Mouse (Mus musculus) midbrain, embryonic 16.5 days (tissue): ENCODE data around the gene Gm21987. TPM values are rescaled to one million over a fixed set of nuclear protein-coding genes. Genes with fewer than 3 reads are reported as not detected.

Experiments
- ATAC-seq: fragments of 200-750 bp; cut with Nextera tagmentation; 2 replicates; pipeline ENCODE4 v1.8.0; 2017; ENCODE audit warnings: moderate TSS enrichment
- H3K27ac ChIP-seq: fragments of 300-500 bp; sonication (generic); 2 replicates; pipeline ENCODE4 v1.5.1; 2014; ENCODE audit warnings: mild to moderate bottlenecking, low read length, mixed read lengths
- H3K27me3 ChIP-seq: fragments of 300-500 bp; sonication (generic); 2 replicates; pipeline ENCODE4 v1.6.1; 2014; ENCODE audit warnings: low read depth, low read length, mixed read lengths; ENCODE audit not compliant: control insufficient read depth, insufficient read depth
- H3K36me3 ChIP-seq: fragments of 300-500 bp; sonication (generic); 2 replicates; pipeline ENCODE4 v1.6.1; 2014; ENCODE audit warnings: mild to moderate bottlenecking, low read length, moderate library complexity, mixed read lengths; ENCODE audit not compliant: control insufficient read depth, insufficient read depth
- H3K4me1 ChIP-seq: fragments of 300-500 bp; sonication (generic); 2 replicates; pipeline ENCODE4 v1.6.1; 2014; ENCODE audit warnings: mild to moderate bottlenecking, low read length, mixed read lengths; ENCODE audit not compliant: control insufficient read depth, insufficient read depth
- H3K4me2 ChIP-seq: fragments of 300-500 bp; sonication (generic); 2 replicates; pipeline ENCODE4 v1.6.1; 2014; ENCODE audit warnings: mild to moderate bottlenecking, low read length, mixed read lengths
- H3K4me3 ChIP-seq: fragments of 300-500 bp; sonication (generic); 2 replicates; pipeline ENCODE4 v1.5.1; 2014; ENCODE audit warnings: low read depth, mild to moderate bottlenecking, low read length, moderate library complexity, mixed read lengths
- H3K9ac ChIP-seq: fragments of 300-500 bp; sonication (generic); 2 replicates; pipeline ENCODE4 v1.6.1; 2014; ENCODE audit warnings: low read depth, low read length, mixed read lengths
- H3K9me3 ChIP-seq: fragments of 300-500 bp; sonication (generic); replicated peaks from 2 replicates; pipeline ENCODE4 v1.6.1; 2014; ENCODE audit warnings: mild to moderate bottlenecking, low read length, mixed read lengths; ENCODE audit not compliant: control insufficient read depth, poor library complexity, severe bottlenecking
- WGBS: fragments of 180-500 bp; shearing (Covaris S2); extraction: QIAGEN DNeasy Blood & Tissue Kit; methylation state at CpG from one replicate; pipeline ENCODE4 v1.1.7; 2014; 5-methylcytosine and 5-hydroxymethylcytosine counted together
- polyA plus RNA-seq: library from polyadenylated mRNA; unstranded; fragments of >200 nt; fragmentation: Nextera tagmentation; extraction: Ambion mirVana; gene quantifications from 2 replicates; pipeline ENCODE4 v1.2.1, GENCODE M21; 2015

Gm21987 gene
- polyA plus RNA-seq, 1 experiment from 2014 or later = not detected

DNA sequence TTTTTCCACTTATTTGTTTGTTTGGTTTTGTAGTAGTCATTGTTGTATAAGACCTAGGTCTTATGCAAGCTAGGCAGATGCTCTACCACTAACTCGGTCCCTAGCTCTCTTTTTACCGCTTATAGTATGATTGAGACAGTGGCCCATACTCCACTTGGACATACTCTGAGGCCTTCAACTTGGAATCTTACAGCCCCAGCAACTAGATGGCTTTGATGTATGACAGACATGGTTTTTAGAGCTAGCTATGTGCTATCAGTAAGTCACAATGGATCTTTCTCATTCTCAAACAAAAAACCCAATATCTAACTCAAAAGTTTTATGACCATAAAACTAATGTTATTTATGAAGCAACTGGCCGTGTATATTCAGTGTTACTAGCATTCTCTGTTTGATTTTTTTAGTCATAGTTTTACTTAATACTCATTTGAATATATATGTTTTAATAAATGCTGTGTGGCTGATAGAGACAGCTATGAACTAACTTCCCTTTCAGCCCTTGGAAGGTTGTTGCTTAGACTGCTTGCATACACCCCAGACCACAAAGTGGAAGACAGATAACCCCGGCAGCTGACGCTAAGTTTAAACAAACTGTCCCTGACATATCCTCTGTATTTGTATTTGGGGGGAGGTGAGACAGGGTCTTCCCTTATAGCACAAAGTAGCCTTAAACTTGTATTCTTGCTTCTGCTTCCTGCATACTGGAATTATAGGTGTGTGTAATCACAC lies 7.5 kb downstream of the Gm21987 start:
- Histone ChIP-seq H3K9ac (no peak overlapping the region), H3K4me2 (no peak overlapping the region), H3K4me3 (no peak overlapping the region), H3K27me3 (no peaks in the 10 kb centered on the region), H3K27ac (no peak overlapping the region), H3K36me3 (peaks cover 3% of the 10 kb centered on the region), H3K4me1 (no peaks in the 10 kb centered on the region), H3K9me3 (no peaks in the 10 kb centered on the region)
- ATAC-seq = no peak
- WGBS = 93% methylated on average over 5 of the region's 5 CpGs

GRCm38 (mm10) chr16:38358256-38358812 lies 11.5 kb downstream of the Gm21987 start:
- WGBS = 92% methylated on average over 6 of the region's 6 CpGs
- H3K27me3 ChIP-seq = no peaks in the 10 kb centered on the region
- H3K4me1 ChIP-seq = no peaks in the 10 kb centered on the region

GRCm38 (mm10) chr16:38359241-38359640 lies 12.4 kb downstream of the Gm21987 start:
- Histone ChIP-seq H3K27ac (no peak overlapping the region), H3K9me3 (no peaks in the 10 kb centered on the region), H3K4me1 (no peaks in the 10 kb centered on the region), H3K9ac (no peak overlapping the region), H3K4me3 (no peak overlapping the region), H3K27me3 (no peaks in the 10 kb centered on the region), H3K36me3 (no peaks in the 10 kb centered on the region), H3K4me2 (no peak overlapping the region)
- no peak for ATAC-seq
- WGBS = 94% methylated on average over 2 of the region's 2 CpGs

More at GRCm38 (mm10) chr16:38358256-38358812, 11.5 kb downstream of the Gm21987 start:
- H3K9ac ChIP-seq = no peak overlapping the region
- H3K36me3 ChIP-seq = no peaks in the 10 kb centered on the region
- no peaks in the 10 kb centered on the region for H3K9me3 ChIP-seq
- H3K4me2 ChIP-seq = no peak overlapping the region
- ATAC-seq = no peak
- H3K27ac ChIP-seq = no peak overlapping the region
- no peak overlapping the region for H3K4me3 ChIP-seq

DNA sequence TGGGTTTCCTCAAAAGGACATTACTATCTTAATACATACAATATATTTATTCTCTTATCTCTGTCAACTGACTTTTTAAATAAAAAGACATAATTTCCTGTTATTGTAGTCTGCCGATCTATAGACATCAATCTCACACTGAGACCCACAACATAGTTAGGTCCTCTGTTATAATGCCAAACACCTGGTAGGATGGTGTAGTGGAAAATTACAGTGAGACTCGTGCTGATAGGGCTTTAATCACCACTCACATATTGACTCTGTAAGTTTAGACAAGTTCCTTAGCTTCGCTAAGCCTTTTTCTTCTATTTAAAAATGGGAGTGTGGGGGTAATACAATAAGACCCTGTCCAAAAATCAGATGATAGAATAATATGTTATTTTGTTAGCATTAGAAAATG lies 13.0 kb downstream of the Gm21987 start:
- no peaks in the 10 kb centered on the region for H3K36me3 ChIP-seq
- H3K9ac ChIP-seq = no peak overlapping the region
- no peak overlapping the region for H3K4me3 ChIP-seq
- no peaks in the 10 kb centered on the region for H3K9me3 ChIP-seq
- H3K27me3 ChIP-seq = no peaks in the 10 kb centered on the region
- H3K4me2 ChIP-seq = no peak overlapping the region
- no peaks in the 10 kb centered on the region for H3K4me1 ChIP-seq
- no peak for ATAC-seq
- WGBS = 82% methylated on average over 3 of the region's 3 CpGs
- H3K27ac ChIP-seq = no peak overlapping the region

DNA sequence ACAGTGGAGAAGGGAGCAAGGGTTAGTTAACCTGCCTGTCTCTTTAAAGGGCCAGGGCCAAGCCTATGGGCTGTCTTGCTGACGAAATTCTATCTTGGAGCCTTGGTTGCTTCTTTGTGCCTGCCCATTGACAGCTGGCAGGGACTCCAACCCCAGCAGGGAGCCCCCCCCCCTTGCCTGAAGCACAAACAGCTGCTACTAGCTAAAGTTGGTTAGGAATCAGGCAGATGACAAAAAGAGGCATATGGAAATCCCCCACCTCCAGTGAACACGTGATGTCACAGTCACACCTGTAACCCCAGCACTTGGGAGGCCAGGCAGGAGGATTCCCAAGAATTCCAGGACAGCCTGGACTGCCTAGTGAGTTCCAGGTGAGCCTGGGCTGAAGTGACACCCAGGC lies 13.5 kb downstream of the Gm21987 start:
- Histone ChIP-seq H3K4me3 (no peak overlapping the region), H3K4me2 (no peak overlapping the region), H3K27me3 (no peaks in the 10 kb centered on the region), H3K27ac (no peak overlapping the region), H3K9ac (no peak overlapping the region), H3K36me3 (no peaks in the 10 kb centered on the region), H3K9me3 (no peaks in the 10 kb centered on the region), H3K4me1 (no peaks in the 10 kb centered on the region)
- WGBS = 19% methylated on average over 2 of the region's 2 CpGs
- no peak for ATAC-seq

GRCm38 (mm10) chr16:38361933-38362332 lies 15.1 kb downstream of the Gm21987 start, which contains the start of gene Popdc2:
Popdc2 (plus strand) TSS chr16:38362209.
- WGBS = 63% methylated on average over 10 of the region's 10 CpGs
- H3K4me3 ChIP-seq = no peak within 1 kb of the TSS
- H3K9me3 ChIP-seq = no peaks in the 10 kb centered on the region
- no peak within 1 kb of the TSS for H3K4me2 ChIP-seq
- no peaks in the 10 kb centered on the region for H3K27me3 ChIP-seq
- H3K36me3 ChIP-seq = no peaks in the 10 kb centered on the region
- H3K4me1 ChIP-seq = no peaks in the 10 kb centered on the region
- no peak within 1 kb of the TSS for H3K27ac ChIP-seq
- ATAC-seq = no peak
- H3K9ac ChIP-seq = no peak within 1 kb of the TSS

- WGBS = 87% methylated on average over 20 of the region's 20 CpGs
- H3K4me3 ChIP-seq = no peak overlapping the region
These were observed 15.8 kb downstream of the Gm21987 start for GRCm38 (mm10) chr16:38362493-38363255.

GRCm38 (mm10) chr16:38363256-38363595 lies 16.4 kb downstream of the Gm21987 start:
- no peak overlapping the region for H3K4me3 ChIP-seq
- H3K4me1 ChIP-seq = no peaks in the 10 kb centered on the region
- H3K9ac ChIP-seq = no peak overlapping the region
- H3K27ac ChIP-seq = no peak overlapping the region
- no peaks in the 10 kb centered on the region for H3K36me3 ChIP-seq
- no peak for ATAC-seq
- H3K9me3 ChIP-seq = no peaks in the 10 kb centered on the region
- 91% methylated on average over 3 of the region's 3 CpGs for WGBS
- no peak overlapping the region for H3K4me2 ChIP-seq
- H3K27me3 ChIP-seq = no peaks in the 10 kb centered on the region

More at GRCm38 (mm10) chr16:38362493-38363255, 15.8 kb downstream of the Gm21987 start:
- Histone ChIP-seq H3K4me2 (no peak overlapping the region), H3K27ac (no peak overlapping the region), H3K9me3 (no peaks in the 10 kb centered on the region), H3K36me3 (no peaks in the 10 kb centered on the region), H3K9ac (no peak overlapping the region), H3K4me1 (no peaks in the 10 kb centered on the region), H3K27me3 (no peaks in the 10 kb centered on the region)
- ATAC-seq = no peak

DNA sequence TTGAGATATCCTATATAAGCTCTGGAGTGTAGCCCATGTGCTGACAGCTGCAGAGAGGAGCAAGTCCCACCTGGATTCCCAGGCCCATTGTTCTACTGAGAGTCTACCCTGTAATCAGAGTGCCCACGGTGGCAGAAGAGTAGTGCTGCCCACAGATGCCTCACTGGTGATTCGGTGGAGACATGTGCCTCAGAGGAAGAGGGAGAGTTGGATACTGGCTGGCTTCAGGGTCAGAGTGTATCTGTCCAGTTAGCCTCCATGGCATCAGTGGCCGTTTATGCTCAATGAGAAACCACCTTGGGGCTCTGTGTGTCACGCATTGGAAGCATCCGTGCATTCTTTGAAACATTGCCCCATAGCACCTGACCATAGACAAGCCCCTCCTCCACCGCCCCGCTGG lies 16.8 kb downstream of the Gm21987 start:
- Histone ChIP-seq H3K4me2 (no peak overlapping the region), H3K36me3 (no peaks in the 10 kb centered on the region), H3K9me3 (no peaks in the 10 kb centered on the region), H3K27ac (no peak overlapping the region), H3K27me3 (no peaks in the 10 kb centered on the region), H3K9ac (no peak overlapping the region), H3K4me3 (no peak overlapping the region), H3K4me1 (no peaks in the 10 kb centered on the region)
- ATAC-seq = no peak
- 90% methylated on average over 7 of the region's 7 CpGs for WGBS
